Mouse (Mus musculus) kidney, embryonic 15.5 days (tissue): ENCODE measurements at regions not wholly inside any gene's neighbourhood (a gene's known extent, or its start where the extent isn't known, plus 50 kb on each side); places are given as distances from the start of the nearest gene placed in this dataset.
A peak's percentile ranks its signal among the peaks of the same experiment; 100 is the strongest.

Experiments
- ATAC-seq: fragments of 200-750 bp; cut with Nextera tagmentation; replicated peaks from 2 replicates; pipeline ENCODE4 v1.8.0; 2017; ENCODE audit warnings: moderate TSS enrichment; ENCODE audit not compliant: low FRiP score
- H3K27ac ChIP-seq: fragments of 300-500 bp; sonication (generic); 2 replicates; pipeline ENCODE4 v1.5.1; 2015; ENCODE audit warnings: mild to moderate bottlenecking, inconsistent platforms
- H3K27me3 ChIP-seq: fragments of 300-500 bp; sonication (generic); 2 replicates; pipeline ENCODE4 v1.6.1; 2015; ENCODE audit warnings: inconsistent platforms
- H3K36me3 ChIP-seq: fragments of 300-500 bp; sonication (generic); 2 replicates; pipeline ENCODE4 v1.6.1; 2015; ENCODE audit warnings: inconsistent platforms
- H3K4me1 ChIP-seq: fragments of 300-500 bp; sonication (generic); 2 replicates; pipeline ENCODE4 v1.6.1; 2015; ENCODE audit warnings: inconsistent platforms
- H3K4me2 ChIP-seq: fragments of 300-500 bp; sonication (generic); 2 replicates; pipeline ENCODE4 v1.6.1; 2015; ENCODE audit warnings: moderate library complexity, mild to moderate bottlenecking, inconsistent platforms
- H3K4me3 ChIP-seq: fragments of 300-500 bp; sonication (generic); replicated peaks from 2 replicates; pipeline ENCODE4 v1.5.1; 2015; ENCODE audit warnings: mild to moderate bottlenecking, inconsistent platforms
- H3K9ac ChIP-seq: fragments of 300-500 bp; sonication (generic); 2 replicates; pipeline ENCODE4 v1.6.1; 2015; ENCODE audit warnings: mild to moderate bottlenecking, inconsistent platforms
- H3K9me3 ChIP-seq: fragments of 300-500 bp; sonication (generic); replicated peaks from 2 replicates; pipeline ENCODE4 v1.6.1; 2016; ENCODE audit warnings: inconsistent platforms
- WGBS: fragments of 180-500 bp; shearing (Covaris S2); methylation state at CpG from one replicate; pipeline ENCODE4 v1.1.7; 2015; ENCODE audit warnings: mixed read lengths; 5-methylcytosine and 5-hydroxymethylcytosine counted together

GRCm38 (mm10) chr11:84660877-84661276 lies 135.5 kb upstream of the Lhx1 start:
- peak; percentile 78 for ATAC-seq
- no peaks in the 10 kb centered on the region; the same call in 1 of the 2 replicates for H3K9me3 ChIP-seq
- peaks cover 41% of the 10 kb centered on the region for H3K4me1 ChIP-seq
- no peaks in the 10 kb centered on the region for H3K27me3 ChIP-seq
- no peak overlapping the region for H3K9ac ChIP-seq
- peak overlapping the region; percentile 57 for H3K27ac ChIP-seq
- no peaks in the 10 kb centered on the region for H3K36me3 ChIP-seq
- no peak overlapping the region for H3K4me3 ChIP-seq
- no peak overlapping the region for H3K4me2 ChIP-seq
- 12% methylated on average over 8 of the region's 8 CpGs for WGBS

GRCm38 (mm10) chr11:84659370-84659937 lies 134.1 kb upstream of the Lhx1 start:
- 32% methylated on average over 7 of the region's 7 CpGs for WGBS
- H3K4me1 ChIP-seq: peaks cover 41% of the 10 kb centered on the region
- ATAC-seq: peak; percentile 86
- H3K9ac ChIP-seq: no peak overlapping the region
- H3K4me3 ChIP-seq: no peak overlapping the region
- H3K27me3 ChIP-seq: no peaks in the 10 kb centered on the region
- peak overlapping the region; percentile 7; the same call in 1 of the 2 replicates for H3K4me2 ChIP-seq
- no peaks in the 10 kb centered on the region for H3K36me3 ChIP-seq
- H3K27ac ChIP-seq: peak overlapping the region; percentile 81
- no peaks in the 10 kb centered on the region; the same call in 1 of the 2 replicates for H3K9me3 ChIP-seq

GRCm38 (mm10) chr11:84653481-84653880 lies 128.1 kb upstream of the Lhx1 start:
- H3K9ac ChIP-seq: no peak overlapping the region
- no peak for ATAC-seq
- H3K4me3 ChIP-seq: no peak overlapping the region
- no peaks in the 10 kb centered on the region for H3K36me3 ChIP-seq
- no peak overlapping the region for H3K4me2 ChIP-seq
- peaks cover 7% of the 10 kb centered on the region for H3K4me1 ChIP-seq
- 42% methylated on average over 8 of the region's 8 CpGs for whole genome bisulfite sequencing
- H3K27ac ChIP-seq: no peak overlapping the region
- peaks cover 7% of the 10 kb centered on the region; the same call in 1 of the 2 replicates for H3K27me3 ChIP-seq
- H3K9me3 ChIP-seq: no peaks in the 10 kb centered on the region; the same call in 1 of the 2 replicates

GRCm38 (mm10) chr11:84648899-84649298 lies 123.6 kb upstream of the Lhx1 start:
- 92% methylated on average over 5 of the region's 5 CpGs for WGBS
- Histone ChIP-seq H3K4me1 (0 out of 2 replicates have a peak, but pooled peaks cover 2% of the 10 kb centered on the region), H3K36me3 (no peaks in the 10 kb centered on the region), H3K9me3 (0 out of 2 replicates have a peak, but pooled peaks cover 3% of the 10 kb centered on the region), H3K27me3 (peaks cover 18% of the 10 kb centered on the region), H3K4me2 (no peak overlapping the region), H3K9ac (no peak overlapping the region), H3K4me3 (no peak overlapping the region), H3K27ac (no peak overlapping the region)
- no peak for ATAC-seq

GRCm38 (mm10) chr11:84647104-84647503 lies 121.8 kb upstream of the Lhx1 start:
- Histone ChIP-seq H3K36me3 (no peaks in the 10 kb centered on the region), H3K9ac (no peak overlapping the region), H3K4me2 (no peak overlapping the region), H3K4me1 (peaks cover 14% of the 10 kb centered on the region), H3K4me3 (no peak overlapping the region), H3K27ac (no peak overlapping the region), H3K27me3 (peaks cover 36% of the 10 kb centered on the region), H3K9me3 (0 out of 2 replicates have a peak, but pooled peaks cover 3% of the 10 kb centered on the region)
- no peak for ATAC-seq
- WGBS: 90% methylated on average over 5 of the region's 5 CpGs

- WGBS: 30% methylated on average over 5 of the region's 5 CpGs
- peaks cover 66% of the 10 kb centered on the region for H3K27me3 ChIP-seq
- H3K27ac ChIP-seq: 0 out of 2 replicates have a peak overlapping the region, but pooled peaks have one; percentile 46
- peaks cover 27% of the 10 kb centered on the region for H3K4me1 ChIP-seq
- ATAC-seq: 0 out of 2 replicates have a peak, but pooled peaks have one; percentile 55
- H3K9me3 ChIP-seq: 0 out of 2 replicates have a peak, but pooled peaks cover 3% of the 10 kb centered on the region
- H3K4me3 ChIP-seq: peak overlapping the region; percentile 52
- peak overlapping the region; percentile 89 for H3K4me2 ChIP-seq
- H3K9ac ChIP-seq: no peak overlapping the region
- H3K36me3 ChIP-seq: no peaks in the 10 kb centered on the region
These were observed 117.7 kb upstream of the Lhx1 start for GRCm38 (mm10) chr11:84643107-84643372.

- Histone ChIP-seq H3K9ac (peak overlapping the region; percentile 49), H3K36me3 (no peaks in the 10 kb centered on the region), H3K27ac (peak overlapping the region; percentile 46), H3K9me3 (0 out of 2 replicates have a peak, but pooled peaks cover 3% of the 10 kb centered on the region), H3K4me2 (peak overlapping the region; percentile 89), H3K4me1 (peaks cover 31% of the 10 kb centered on the region), H3K27me3 (peaks cover 69% of the 10 kb centered on the region), H3K4me3 (peak overlapping the region; percentile 52)
- 2% methylated on average over 66 of the region's 67 CpGs for WGBS
- ATAC-seq: peak; percentile 77
These were observed 117.2 kb upstream of the Lhx1 start for GRCm38 (mm10) chr11:84642300-84643106.

- 17% methylated on average over 5 of the region's 5 CpGs for WGBS
- no peak for ATAC-seq
These were observed 116.3 kb upstream of the Lhx1 start for GRCm38 (mm10) chr11:84641601-84642000.

GRCm38 (mm10) chr11:84638353-84638752 lies 113.0 kb upstream of the Lhx1 start:
- no peak for ATAC-seq
- Histone ChIP-seq H3K27ac (no peak overlapping the region), H3K9ac (no peak overlapping the region), H3K27me3 (peaks cover 69% of the 10 kb centered on the region), H3K4me1 (peaks cover 40% of the 10 kb centered on the region), H3K9me3 (no peaks in the 10 kb centered on the region), H3K4me3 (no peak overlapping the region), H3K4me2 (no peak overlapping the region), H3K36me3 (no peaks in the 10 kb centered on the region)
- 17% methylated on average over 9 of the region's 9 CpGs for WGBS

More at GRCm38 (mm10) chr11:84641601-84642000, 116.3 kb upstream of the Lhx1 start:
- no peaks in the 10 kb centered on the region for H3K9me3 ChIP-seq
- peaks cover 74% of the 10 kb centered on the region for H3K27me3 ChIP-seq
- no peak overlapping the region for H3K27ac ChIP-seq
- H3K36me3 ChIP-seq: no peaks in the 10 kb centered on the region
- H3K4me1 ChIP-seq: peaks cover 35% of the 10 kb centered on the region
- H3K9ac ChIP-seq: peak overlapping the region; percentile 49; the same call in 1 of the 2 replicates
- H3K4me3 ChIP-seq: peak overlapping the region; percentile 52; the same call in 1 of the 2 replicates
- peak overlapping the region; percentile 89 for H3K4me2 ChIP-seq

- Histone ChIP-seq H3K4me1 (peaks cover 36% of the 10 kb centered on the region), H3K4me3 (no peak overlapping the region), H3K27me3 (peaks cover 58% of the 10 kb centered on the region), H3K9ac (no peak overlapping the region), H3K27ac (no peak overlapping the region), H3K9me3 (no peaks in the 10 kb centered on the region), H3K4me2 (no peak overlapping the region), H3K36me3 (no peaks in the 10 kb centered on the region)
- WGBS: 30% methylated on average over 8 of the region's 8 CpGs
- no peak for ATAC-seq
These were observed 111.9 kb upstream of the Lhx1 start for GRCm38 (mm10) chr11:84637268-84637667.

GRCm38 (mm10) chr11:84634990-84635389 lies 109.7 kb upstream of the Lhx1 start:
- ATAC-seq: no peak
- WGBS: 37% methylated on average over 3 of the region's 4 CpGs

GRCm38 (mm10) chr11:84633300-84633699 lies 108.0 kb upstream of the Lhx1 start:
- Histone ChIP-seq H3K27me3 (peaks cover 26% of the 10 kb centered on the region), H3K4me3 (no peak overlapping the region), H3K9ac (no peak overlapping the region), H3K4me2 (no peak overlapping the region), H3K9me3 (no peaks in the 10 kb centered on the region), H3K36me3 (no peaks in the 10 kb centered on the region), H3K27ac (peak overlapping the region; percentile 61), H3K4me1 (peaks cover 29% of the 10 kb centered on the region)
- 39% methylated on average over 8 of the region's 8 CpGs for WGBS
- peak; percentile 80 for ATAC-seq

More at GRCm38 (mm10) chr11:84634990-84635389, 109.7 kb upstream of the Lhx1 start:
- no peak overlapping the region for H3K4me2 ChIP-seq
- no peaks in the 10 kb centered on the region for H3K36me3 ChIP-seq
- no peaks in the 10 kb centered on the region for H3K9me3 ChIP-seq
- peaks cover 42% of the 10 kb centered on the region for H3K27me3 ChIP-seq
- peaks cover 33% of the 10 kb centered on the region for H3K4me1 ChIP-seq
- H3K9ac ChIP-seq: no peak overlapping the region
- no peak overlapping the region for H3K27ac ChIP-seq
- H3K4me3 ChIP-seq: no peak overlapping the region
